Mouse (Mus musculus): Measurements from ENCODE around the gene Nab1. TPM values are rescaled to one million over a fixed set of nuclear protein-coding genes. Genes with fewer than 3 reads are reported as not detected.

Gene Nab1
- polyA plus RNA-seq, 1 experiment from 2014 or later: 29.5 TPM

GRCm38 (mm10) chr1:52465830-52466229 lies 34.6 kb downstream of the Nab1 start:
- 90% methylated on average over 3 of the region's 3 CpGs for WGBS (ENCODE audit: insufficient replicate concordance)
- H3K4me1 ChIP-seq (ENCODE audit: control insufficient read depth, insufficient read depth, low read length): no peaks in the 10 kb centered on the region
- H3K36me3 ChIP-seq (ENCODE audit: control insufficient read depth, insufficient read depth, low read length): no peaks in the 10 kb centered on the region
- H3K9ac ChIP-seq (ENCODE audit: low read depth, low read length): no peak overlapping the region
- ATAC-seq (replicated peaks; ENCODE audit: insufficient number of reproducible peaks, low FRiP score, low TSS enrichment): no peak
- no peak overlapping the region for H3K4me2 ChIP-seq
- no peaks in the 10 kb centered on the region for H3K9me3 ChIP-seq (replicated peaks; ENCODE audit: control insufficient read depth, low read length)
- H3K27me3 ChIP-seq (ENCODE audit: control insufficient read depth, insufficient read depth, low read length): no peaks in the 10 kb centered on the region
- H3K27ac ChIP-seq (ENCODE audit: low read depth, low read length): no peak overlapping the region
- H3K4me3 ChIP-seq (ENCODE audit: low read depth, low read length): no peak overlapping the region

GRCm38 (mm10) chr1:52465264-52465663 lies 35.2 kb downstream of the Nab1 start:
- H3K9me3 ChIP-seq (replicated peaks; ENCODE audit: control insufficient read depth, low read length): no peaks in the 10 kb centered on the region
- H3K4me1 ChIP-seq (ENCODE audit: control insufficient read depth, insufficient read depth, low read length): no peaks in the 10 kb centered on the region
- no peaks in the 10 kb centered on the region for H3K27me3 ChIP-seq (ENCODE audit: control insufficient read depth, insufficient read depth, low read length)
- H3K4me3 ChIP-seq (ENCODE audit: low read depth, low read length): no peak overlapping the region
- H3K9ac ChIP-seq (ENCODE audit: low read depth, low read length): no peak overlapping the region
- no peaks in the 10 kb centered on the region for H3K36me3 ChIP-seq (ENCODE audit: control insufficient read depth, insufficient read depth, low read length)
- 86% methylated on average over 3 of the region's 3 CpGs for WGBS (ENCODE audit: insufficient replicate concordance)
- no peak for ATAC-seq (replicated peaks; ENCODE audit: insufficient number of reproducible peaks, low FRiP score, low TSS enrichment)
- no peak overlapping the region for H3K27ac ChIP-seq (ENCODE audit: low read depth, low read length)
- no peak overlapping the region for H3K4me2 ChIP-seq

- 69% methylated on average over 6 of the region's 6 CpGs for WGBS (ENCODE audit: insufficient replicate concordance)
- Histone ChIP-seq H3K27ac (ENCODE audit: low read depth, low read length) (no peak overlapping the region), H3K4me2 (no peak overlapping the region), H3K27me3 (ENCODE audit: control insufficient read depth, insufficient read depth, low read length) (no peaks in the 10 kb centered on the region), H3K9me3 (replicated peaks; ENCODE audit: control insufficient read depth, low read length) (no peaks in the 10 kb centered on the region), H3K36me3 (ENCODE audit: control insufficient read depth, insufficient read depth, low read length) (peaks cover 5% of the 10 kb centered on the region), H3K4me1 (ENCODE audit: control insufficient read depth, insufficient read depth, low read length) (no peaks in the 10 kb centered on the region), H3K9ac (ENCODE audit: low read depth, low read length) (no peak overlapping the region), H3K4me3 (ENCODE audit: low read depth, low read length) (no peak overlapping the region)
- no peak for ATAC-seq (replicated peaks; ENCODE audit: insufficient number of reproducible peaks, low FRiP score, low TSS enrichment)
Observed at GRCm38 (mm10) chr1:52463305-52463704, 37.2 kb downstream of the Nab1 start.

GRCm38 (mm10) chr1:52456571-52456970 lies 43.9 kb downstream of the Nab1 start:
- Histone ChIP-seq H3K4me3 (ENCODE audit: low read depth, low read length) (no peak overlapping the region), H3K36me3 (ENCODE audit: control insufficient read depth, insufficient read depth, low read length) (peaks cover 5% of the 10 kb centered on the region), H3K9ac (ENCODE audit: low read depth, low read length) (no peak overlapping the region), H3K27me3 (ENCODE audit: control insufficient read depth, insufficient read depth, low read length) (no peaks in the 10 kb centered on the region), H3K27ac (ENCODE audit: low read depth, low read length) (no peak overlapping the region), H3K9me3 (replicated peaks; ENCODE audit: control insufficient read depth, low read length) (no peaks in the 10 kb centered on the region), H3K4me1 (ENCODE audit: control insufficient read depth, insufficient read depth, low read length) (peaks cover 4% of the 10 kb centered on the region; the same call in 1 of the 2 replicates), H3K4me2 (no peak overlapping the region)
- no peak for ATAC-seq (replicated peaks; ENCODE audit: insufficient number of reproducible peaks, low FRiP score, low TSS enrichment)
- WGBS (ENCODE audit: insufficient replicate concordance): 33% methylated on average over 7 of the region's 7 CpGs

- Histone ChIP-seq H3K27ac (ENCODE audit: low read depth, low read length) (no peak overlapping the region; the same call in 1 of the 2 replicates), H3K27me3 (ENCODE audit: control insufficient read depth, insufficient read depth, low read length) (no peaks in the 10 kb centered on the region), H3K4me1 (ENCODE audit: control insufficient read depth, insufficient read depth, low read length) (peaks cover 4% of the 10 kb centered on the region; the same call in 1 of the 2 replicates), H3K9me3 (replicated peaks; ENCODE audit: control insufficient read depth, low read length) (no peaks in the 10 kb centered on the region), H3K4me2 (no peak overlapping the region), H3K4me3 (ENCODE audit: low read depth, low read length) (no peak overlapping the region), H3K9ac (ENCODE audit: low read depth, low read length) (no peak overlapping the region), H3K36me3 (ENCODE audit: control insufficient read depth, insufficient read depth, low read length) (peaks cover 4% of the 10 kb centered on the region)
- WGBS (ENCODE audit: insufficient replicate concordance): 50% methylated on average over 3 of the region's 3 CpGs
- no peak for ATAC-seq (replicated peaks; ENCODE audit: insufficient number of reproducible peaks, low FRiP score, low TSS enrichment)
Observed at GRCm38 (mm10) chr1:52454509-52455001, 45.9 kb downstream of the Nab1 start.

GRCm38 (mm10) chr1:52451360-52451759 lies 49.1 kb downstream of the Nab1 start:
- H3K9ac ChIP-seq (ENCODE audit: low read depth, low read length): no peak overlapping the region
- H3K36me3 ChIP-seq (ENCODE audit: control insufficient read depth, insufficient read depth, low read length): no peaks in the 10 kb centered on the region
- no peak overlapping the region for H3K4me3 ChIP-seq (ENCODE audit: low read depth, low read length)
- H3K27me3 ChIP-seq (ENCODE audit: control insufficient read depth, insufficient read depth, low read length): no peaks in the 10 kb centered on the region
- no peaks in the 10 kb centered on the region for H3K4me1 ChIP-seq (ENCODE audit: control insufficient read depth, insufficient read depth, low read length)
- H3K27ac ChIP-seq (ENCODE audit: low read depth, low read length): no peak overlapping the region
- ATAC-seq (replicated peaks; ENCODE audit: insufficient number of reproducible peaks, low FRiP score, low TSS enrichment): no peak
- H3K4me2 ChIP-seq: no peak overlapping the region
- H3K9me3 ChIP-seq (replicated peaks; ENCODE audit: control insufficient read depth, low read length): no peaks in the 10 kb centered on the region
- 61% methylated on average over 1 of the region's 1 CpGs for WGBS (ENCODE audit: insufficient replicate concordance)

GRCm38 (mm10) chr1:52435856-52436255 lies 64.6 kb downstream of the Nab1 start:
- no peak overlapping the region for H3K4me3 ChIP-seq (ENCODE audit: low read depth, low read length)
- H3K9me3 ChIP-seq (replicated peaks; ENCODE audit: control insufficient read depth, low read length): no peaks in the 10 kb centered on the region
- no peaks in the 10 kb centered on the region for H3K27me3 ChIP-seq (ENCODE audit: control insufficient read depth, insufficient read depth, low read length)
- H3K27ac ChIP-seq (ENCODE audit: low read depth, low read length): no peak overlapping the region
- no peaks in the 10 kb centered on the region for H3K4me1 ChIP-seq (ENCODE audit: control insufficient read depth, insufficient read depth, low read length)
- no peak for ATAC-seq (replicated peaks; ENCODE audit: insufficient number of reproducible peaks, low FRiP score, low TSS enrichment)
- H3K9ac ChIP-seq (ENCODE audit: low read depth, low read length): no peak overlapping the region
- WGBS (ENCODE audit: insufficient replicate concordance): 36% methylated on average over 6 of the region's 6 CpGs
- H3K4me2 ChIP-seq: no peak overlapping the region
- no peaks in the 10 kb centered on the region for H3K36me3 ChIP-seq (ENCODE audit: control insufficient read depth, insufficient read depth, low read length)

GRCm38 (mm10) chr1:52434085-52434484 lies 66.4 kb downstream of the Nab1 start:
- no peaks in the 10 kb centered on the region for H3K27me3 ChIP-seq (ENCODE audit: control insufficient read depth, insufficient read depth, low read length)
- ATAC-seq (replicated peaks; ENCODE audit: insufficient number of reproducible peaks, low FRiP score, low TSS enrichment): no peak
- H3K4me2 ChIP-seq: no peak overlapping the region
- H3K36me3 ChIP-seq (ENCODE audit: control insufficient read depth, insufficient read depth, low read length): no peaks in the 10 kb centered on the region
- H3K4me3 ChIP-seq (ENCODE audit: low read depth, low read length): no peak overlapping the region
- 74% methylated on average over 4 of the region's 4 CpGs for WGBS (ENCODE audit: insufficient replicate concordance)
- H3K9me3 ChIP-seq (replicated peaks; ENCODE audit: control insufficient read depth, low read length): no peaks in the 10 kb centered on the region
- no peaks in the 10 kb centered on the region for H3K4me1 ChIP-seq (ENCODE audit: control insufficient read depth, insufficient read depth, low read length)
- no peak overlapping the region for H3K9ac ChIP-seq (ENCODE audit: low read depth, low read length)
- H3K27ac ChIP-seq (ENCODE audit: low read depth, low read length): no peak overlapping the region

GRCm38 (mm10) chr1:52431806-52432205 lies 68.7 kb downstream of the Nab1 start:
- no peak overlapping the region for H3K4me3 ChIP-seq (ENCODE audit: low read depth, low read length)
- H3K36me3 ChIP-seq (ENCODE audit: control insufficient read depth, insufficient read depth, low read length): no peaks in the 10 kb centered on the region
- WGBS (ENCODE audit: insufficient replicate concordance): 83% methylated on average over 8 of the region's 8 CpGs
- no peaks in the 10 kb centered on the region for H3K9me3 ChIP-seq (replicated peaks; ENCODE audit: control insufficient read depth, low read length)
- no peak overlapping the region for H3K27ac ChIP-seq (ENCODE audit: low read depth, low read length)
- no peak overlapping the region for H3K9ac ChIP-seq (ENCODE audit: low read depth, low read length)
- no peaks in the 10 kb centered on the region for H3K4me1 ChIP-seq (ENCODE audit: control insufficient read depth, insufficient read depth, low read length)
- no peak for ATAC-seq (replicated peaks; ENCODE audit: insufficient number of reproducible peaks, low FRiP score, low TSS enrichment)
- no peak overlapping the region for H3K4me2 ChIP-seq
- no peaks in the 10 kb centered on the region for H3K27me3 ChIP-seq (ENCODE audit: control insufficient read depth, insufficient read depth, low read length)

Measured in heart, embryonic 11.5 days (tissue).